Mouse (Mus musculus) layer of hippocampus, postnatal 10 days (tissue): ENCODE measurements around the gene Defa34. TPM values are rescaled to one million over a fixed set of nuclear protein-coding genes. Genes with fewer than 3 reads are reported as not detected.
"Not testable (repeated sequence)": the region's sequence is repeated elsewhere in the genome, so short reads cannot be mapped to it uniquely, and the experiment has no call there.

Experiments
- DNase-seq, 2 experiments: peaks; one replicate each; pipeline ENCODE4 v3.0.0; 2021; ENCODE audit warnings: low spot score in 2 of 2
- long read RNA-seq: library from polyadenylated mRNA; stranded (forward); transcript quantifications from one replicate; pipeline ENCODE4 v2.0.0, GENCODE M21; 2023
- total RNA-seq, 2 experiments: library from RNA; stranded (reverse); gene quantifications; 2 replicates each; pipeline ENCODE4 v1.2.3; 2021

Defa34 gene
- not detected for total RNA-seq
- long read RNA-seq = 0 reads

- DNase-seq = not testable (repeated sequence)
Observed at GRCm38 (mm10) chr8:21665497-21665896, at the start of gene Defa34. Gene Defa34, plus strand, starts transcription at chr8:21665797.

- not testable (repeated sequence) for DNase-seq
Observed at GRCm38 (mm10) chr8:21617883-21618282, 47.7 kb upstream of the Defa34 start, which contains the start of gene Defa26. Gene Defa26, plus strand, starts transcription at chr8:21618183.

- not testable (repeated sequence) for DNase-seq
Observed at GRCm38 (mm10) chr8:21655480-21655879, 10.1 kb upstream of the Defa34 start, which contains the start of gene Defa17. Gene Defa17, plus strand, starts transcription at chr8:21655780.

GRCm38 (mm10) chr8:21703545-21703944 is 37.9 kb downstream of the Defa34 start, which contains the start of gene AY761184:
Gene AY761184, minus strand, starts transcription at chr8:21703645.
- DNase-seq = not testable (repeated sequence)

Other genes with a start within 250 kb of the Defa34 start
- gene Defa36, start 238.4 kb upstream of the Defa34 start, total RNA-seq = not detected
- gene Gm7849, start 209.2 kb upstream of the Defa34 start, total RNA-seq = not detected
- not detected for gene Defa20, start 156.5 kb upstream of the Defa34 start, total RNA-seq
- not detected for gene Defa32, start 136.8 kb upstream of the Defa34 start, total RNA-seq
- not detected for gene Defa37, start 100.4 kb upstream of the Defa34 start, total RNA-seq
- gene Defa28, start 82.8 kb upstream of the Defa34 start, total RNA-seq = not detected
- gene Gm7861, start 71.3 kb upstream of the Defa34 start, total RNA-seq = not detected
- not detected for gene Defa26, start 47.6 kb upstream of the Defa34 start, total RNA-seq
- gene Defa17, start 10.0 kb upstream of the Defa34 start, total RNA-seq = not detected
- gene AY761184, start 37.8 kb downstream of the Defa34 start, total RNA-seq = not detected
- not detected for gene Defa24, start 68.7 kb downstream of the Defa34 start, total RNA-seq
- gene Defb50, start 157.7 kb downstream of the Defa34 start, total RNA-seq = not detected
- not detected for gene Defb2, start 174.1 kb downstream of the Defa34 start, total RNA-seq
- not detected for gene Defb10, start 193.1 kb downstream of the Defa34 start, total RNA-seq
- not detected for gene Defb9, start 219.6 kb downstream of the Defa34 start, total RNA-seq
- gene Defb11, start 240.6 kb downstream of the Defa34 start, total RNA-seq = 1 to 10 TPM in 1 of 2 experiments, not detected in 1; 2.0 TPM